Mouse (Mus musculus): ENCODE results near the gene Eml5. TPM values are rescaled to one million over a fixed set of nuclear protein-coding genes. Genes with fewer than 3 reads are reported as not detected.

Eml5 gene
- total RNA-seq, 4 experiments from 2014 or later = 3.7 to 4.3 (median 4.0) TPM

GRCm38 (mm10) chr12:98833901-98834300 is 67.4 kb downstream of the Eml5 start:
- no peak for DNase-seq (ENCODE audit: low spot score)

GRCm38 (mm10) chr12:98832929-98833598 is 68.2 kb downstream of the Eml5 start:
- DNase-seq (ENCODE audit: low spot score) = no peak

GRCm38 (mm10) chr12:98831122-98831521 is 70.2 kb downstream of the Eml5 start:
- DNase-seq (ENCODE audit: low spot score) = no peak

GRCm38 (mm10) chr12:98820781-98821180 is 80.5 kb downstream of the Eml5 start:
- no peak for DNase-seq (ENCODE audit: low spot score)

GRCm38 (mm10) chr12:98804078-98804748 is 97.1 kb downstream of the Eml5 start:
- DNase-seq (ENCODE audit: low spot score) = no peak

- no peak for DNase-seq (ENCODE audit: low spot score)
These were observed 99.0 kb downstream of the Eml5 start for GRCm38 (mm10) chr12:98802245-98802644.

GRCm38 (mm10) chr12:98800334-98800733 is 101.0 kb downstream of the Eml5 start:
- DNase-seq (ENCODE audit: low spot score) = no peak

GRCm38 (mm10) chr12:98795731-98796318 is 105.5 kb downstream of the Eml5 start:
- DNase-seq (ENCODE audit: low spot score) = no peak

- DNase-seq (ENCODE audit: low spot score) = no peak
These were observed 117.0 kb downstream of the Eml5 start for GRCm38 (mm10) chr12:98784251-98784650.

- DNase-seq (ENCODE audit: low spot score) = peak; percentile 6
These were observed 122.1 kb downstream of the Eml5 start for GRCm38 (mm10) chr12:98779148-98779547.

- DNase-seq (ENCODE audit: low spot score) = no peak
These were observed 123.8 kb downstream of the Eml5 start for GRCm38 (mm10) chr12:98777509-98777908.

- no peak for DNase-seq (ENCODE audit: low spot score)
These were observed 135.0 kb downstream of the Eml5 start for GRCm38 (mm10) chr12:98766241-98766640.

GRCm38 (mm10) chr12:98759700-98760099 is 141.6 kb downstream of the Eml5 start:
- DNase-seq (ENCODE audit: low spot score) = no peak

- no peak for DNase-seq (ENCODE audit: low spot score)
These were observed 143.6 kb downstream of the Eml5 start for GRCm38 (mm10) chr12:98757636-98758035.

GRCm38 (mm10) chr12:98747380-98747753 is 153.9 kb downstream of the Eml5 start:
- no peak for DNase-seq (ENCODE audit: low spot score)

GRCm38 (mm10) chr12:98746746-98747379 is 154.4 kb downstream of the Eml5 start, which contains the start of gene Zc3h14:
TSS of gene Zc3h14 (plus strand) at chr12:98746964.
- DNase-seq (ENCODE audit: low spot score) = peak; percentile 87

- DNase-seq (ENCODE audit: low spot score) = peak; percentile 54
These were observed 155.2 kb downstream of the Eml5 start for GRCm38 (mm10) chr12:98746131-98746530.

- DNase-seq (ENCODE audit: low spot score) = no peak
These were observed 155.7 kb downstream of the Eml5 start for GRCm38 (mm10) chr12:98745626-98746025.

- no peak for DNase-seq (ENCODE audit: low spot score)
These were observed 160.2 kb downstream of the Eml5 start for GRCm38 (mm10) chr12:98741011-98741501.

- no peak for DNase-seq (ENCODE audit: low spot score)
These were observed 163.4 kb downstream of the Eml5 start for GRCm38 (mm10) chr12:98737801-98738350.

GRCm38 (mm10) chr12:98736951-98737800 is 164.1 kb downstream of the Eml5 start, which contains the start of gene Ptpn21:
TSS of gene Ptpn21 (minus strand) at chr12:98737405.
- DNase-seq (ENCODE audit: low spot score) = peak; percentile 56
